In the genomic region with DNA sequence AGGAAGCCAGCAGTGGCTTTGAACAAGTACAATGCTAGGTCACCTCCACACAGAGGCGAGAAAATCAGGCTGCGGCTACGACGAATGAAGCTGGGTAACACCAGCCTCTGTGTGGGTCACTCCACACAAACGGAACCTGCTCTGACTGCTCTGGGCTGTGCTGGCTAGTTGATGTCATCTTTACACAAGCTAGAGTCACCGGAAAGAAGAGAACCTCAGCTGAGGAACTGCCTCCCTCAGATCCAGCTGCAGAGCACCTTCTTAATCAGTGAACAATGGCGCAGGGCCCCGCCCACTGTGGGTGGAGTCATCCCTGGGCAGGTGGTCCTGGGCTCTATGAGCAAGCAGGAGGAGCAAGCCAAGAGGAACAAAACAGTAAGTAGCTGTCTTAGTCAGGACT, we compare ENCODE assay signal across 9 mouse cellular contexts. TPM values are rescaled to one million over a fixed set of nuclear protein-coding genes. Genes with fewer than 3 reads are reported as not detected.
DNase-seq lines count a peak whose midpoint lies in the region; ATAC-seq and TF ChIP-seq lines count a peak whose summit lies in the region.
"Had no signal": no experiment of that assay in that cellular context is flagged by ENCODE, and none has a peak within 500 bp of the region (broad histone marks: within the 10 kb centered on the region; RNA-seq: fewer than 3 reads in every experiment).

No protein-coding gene starts in this region.

- H3K4me3 ChIP-seq in hindbrain, embryonic 14.5 days (replicated peaks; ENCODE audit: low read length): no peak overlapping the region
- no peak overlapping the region for H3K4me3 ChIP-seq in gastrocnemius, adult 2 months

- TF ChIP-seq CTCF in gastrocnemius, adult 2 months (IDR thresholded peaks at IDR 0.05): no peak

- H3K9me3 ChIP-seq in hindbrain, embryonic 14.5 days (ENCODE audit: control insufficient read depth, low read length): no peaks in the 10 kb centered on the region

- H3K9ac ChIP-seq in hindbrain, embryonic 14.5 days: no peak overlapping the region

- H3K27me3 ChIP-seq in hindbrain, embryonic 14.5 days (ENCODE audit: control insufficient read depth, insufficient read depth, low read length): no peaks in the 10 kb centered on the region

- peak; percentile 30 to 31 for DNase-seq in B cell, adult 2 months
- peak; percentile 73 for DNase-seq in CD4-positive, CD25-positive, alpha-beta regulatory T cell, adult 2 months (ENCODE audit: low read depth, low spot score)
- no peak for DNase-seq in left cerebral cortex, postnatal 14 days (ENCODE audit: low spot score in 2 of 2)
- no peak for DNase-seq in hindbrain, embryonic 14.5 days (ENCODE audit: low spot score)
- DNase-seq in gastrocnemius, adult 2 months: no peak
- DNase-seq: embryo, embryonic 11 days had no signal

- ATAC-seq in granulocyte monocyte progenitor cell, adult 5-6 weeks (replicated peaks; ENCODE audit: poor library complexity, severe bottlenecking): peak; percentile 77
- ATAC-seq in neutrophil, adult 5-6 weeks (ENCODE audit: extremely low read depth, insufficient number of reproducible peaks, low FRiP score, poor library complexity, severe bottlenecking): peak; percentile 49; the same call in 1 of the 2 replicates
- ATAC-seq in hindbrain, embryonic 14.5 days (ENCODE audit: low FRiP score): no peak

- no peak overlapping the region for H3K4me2 ChIP-seq in hindbrain, embryonic 14.5 days (replicated peaks)

- no peaks in the 10 kb centered on the region for H3K4me1 ChIP-seq in hindbrain, embryonic 14.5 days (replicated peaks; ENCODE audit: control insufficient read depth, insufficient read depth, low read length)

- intact Hi-C loops in left cerebral cortex, postnatal 14 days (cut with DNase I): no loop called here
- intact Hi-C loops in gastrocnemius, adult 2 months (cut with DNase I): no loop called here

- H3K27ac ChIP-seq in hindbrain, embryonic 14.5 days: no peak overlapping the region
- no peak overlapping the region for H3K27ac ChIP-seq in gastrocnemius, adult 2 months

- peaks cover 58% of the 10 kb centered on the region for H3K36me3 ChIP-seq in hindbrain, embryonic 14.5 days (replicated peaks; ENCODE audit: control insufficient read depth, insufficient read depth)

- 67% methylated on average over 8 of the region's 8 CpGs for WGBS in hindbrain, embryonic 14.5 days

RNA-seq across cellular contexts. Expression of a gene that starts 17.5 kb away (rescaled TPM):
- total RNA-seq in granulocyte monocyte progenitor cell, adult 5-6 weeks (2014; fragmentation: Nextera tagmentation): 3.5 and 10.8 TPM in 2 replicates
- 5.0 and 13.4 TPM in 2 replicates for total RNA-seq in granulocyte monocyte progenitor cell, adult 5-6 weeks (2017)
- total RNA-seq in neutrophil, adult 5-6 weeks (2017): 10.8 and 20.5 TPM in 2 replicates
- 1 to 10 TPM; 9.2 to 10.0 TPM for total RNA-seq in left cerebral cortex, postnatal 14 days (2021)
- 15.0 and 16.4 TPM in 2 replicates for polyA plus RNA-seq in hindbrain, embryonic 14.5 days (2014; fragmentation: Nextera tagmentation; extraction: Ambion mirVana)
- total RNA-seq in gastrocnemius, adult 2 months (2021): 1 to 10 TPM in 1 of 2 experiments, under 1 TPM in 1; 0.67 to 1.1 TPM

RNA-seq across cellular contexts. Expression of a gene that starts 19.3 kb away (rescaled TPM):
- 20.6 and 26.7 TPM in 2 replicates for total RNA-seq in granulocyte monocyte progenitor cell, adult 5-6 weeks (2014; fragmentation: Nextera tagmentation)
- total RNA-seq in granulocyte monocyte progenitor cell, adult 5-6 weeks (2017): 14.6 and 19.8 TPM in 2 replicates
- total RNA-seq in neutrophil, adult 5-6 weeks (2017): 11.8 and 14.1 TPM in 2 replicates
- 10 to 100 TPM; 59.9 to 61.7 TPM for total RNA-seq in left cerebral cortex, postnatal 14 days (2021)
- 129 and 134 TPM in 2 replicates for polyA plus RNA-seq in hindbrain, embryonic 14.5 days (2014; fragmentation: Nextera tagmentation; extraction: Ambion mirVana)
- 10 to 100 TPM; 17.4 to 27.5 TPM for total RNA-seq in gastrocnemius, adult 2 months (2021)

RNA-seq across cellular contexts. Expression of a gene that starts 41.5 kb away (rescaled TPM):
- not detected in 2 replicates for total RNA-seq in granulocyte monocyte progenitor cell, adult 5-6 weeks (2014; fragmentation: Nextera tagmentation)
- total RNA-seq in granulocyte monocyte progenitor cell, adult 5-6 weeks (2017): not detected in 2 replicates
- not detected in 2 replicates for total RNA-seq in neutrophil, adult 5-6 weeks (2017)
- 1 to 10 TPM; 2.1 to 2.9 TPM for total RNA-seq in left cerebral cortex, postnatal 14 days (2021)
- polyA plus RNA-seq in hindbrain, embryonic 14.5 days (2014; fragmentation: Nextera tagmentation; extraction: Ambion mirVana): not detected in 2 replicates
- total RNA-seq in gastrocnemius, adult 2 months (2021): 1 to 10 TPM; 1.3 to 1.5 TPM
- polyA plus RNA-seq: lung, embryonic 16.5 days had no signal

Comparison
In these comparisons a context has a peak if more than half of its experiments do, and no peak if none do; other contexts are left out.
1. DNase-seq: peak in B cell, adult 2 months (2 of 2) and CD4-positive, CD25-positive, alpha-beta regulatory T cell, adult 2 months (single experiment); none in left cerebral cortex, postnatal 14 days (0 of 2), hindbrain, embryonic 14.5 days (single experiment) and gastrocnemius, adult 2 months (single experiment).